Mouse (Mus musculus): ENCODE data around the gene Cabp1. TPM values are rescaled to one million over a fixed set of nuclear protein-coding genes. Genes with fewer than 3 reads are reported as not detected.

Cabp1 gene
- polyA plus RNA-seq, 1 experiment from 2014 or later: 1.3 TPM

DNA sequence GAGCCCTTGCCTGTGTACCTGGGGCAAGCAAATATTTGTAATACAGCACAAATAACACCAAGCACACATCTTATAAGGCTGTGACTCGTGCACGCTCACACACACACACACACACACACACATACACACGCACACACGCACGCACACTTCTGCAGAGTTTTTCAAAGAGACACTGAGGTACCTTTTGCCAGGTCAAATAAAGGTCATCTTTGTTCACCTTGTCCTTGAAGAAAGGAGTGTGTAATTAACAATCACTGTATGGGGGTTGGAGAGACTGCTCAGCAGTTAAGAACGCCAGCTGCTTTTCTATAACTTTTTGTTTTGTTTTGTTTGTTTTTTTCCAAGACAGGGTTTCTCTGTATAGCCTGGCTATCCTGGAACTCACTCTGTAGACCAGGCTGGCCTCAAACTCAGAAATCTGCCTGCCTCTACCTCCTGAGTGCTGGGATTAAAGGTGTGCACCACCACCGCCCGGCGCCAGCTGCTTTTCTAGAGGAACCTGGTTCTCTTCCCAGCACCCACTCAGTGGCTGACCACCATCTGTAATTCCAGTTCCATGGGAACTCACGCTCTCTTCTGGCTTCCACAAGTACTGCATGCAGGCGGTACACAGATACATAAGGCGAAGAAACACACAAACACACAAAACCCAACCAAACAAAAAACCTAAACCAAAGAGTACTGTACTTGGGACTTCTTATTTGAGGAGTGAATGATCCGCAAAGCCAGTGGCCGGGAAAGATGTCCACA, 39.0 kb upstream of the Cabp1 start:
- ATAC-seq (replicated peaks; ENCODE audit: low FRiP score, low TSS enrichment, low read depth): no peak
- H3K4me1 ChIP-seq (replicated peaks; ENCODE audit: control insufficient read depth, insufficient read depth, low read length): no peaks in the 10 kb centered on the region; the same call in 1 of the 2 replicates

GRCm38 (mm10) chr5:115232516-115232915, 38.3 kb upstream of the Cabp1 start:
- Histone ChIP-seq H3K36me3 (ENCODE audit: control insufficient read depth, insufficient read depth, low read length) (no peaks in the 10 kb centered on the region), H3K27me3 (replicated peaks; ENCODE audit: control insufficient read depth, insufficient read depth, low read length) (peaks cover 15% of the 10 kb centered on the region), H3K4me2 (ENCODE audit: low read length) (no peak overlapping the region), H3K27ac (ENCODE audit: low read depth) (no peak overlapping the region), H3K9me3 (ENCODE audit: control insufficient read depth, low read length) (no peaks in the 10 kb centered on the region), H3K9ac (ENCODE audit: low read length) (no peak overlapping the region), H3K4me1 (replicated peaks; ENCODE audit: control insufficient read depth, insufficient read depth, low read length) (no peaks in the 10 kb centered on the region; the same call in 1 of the 2 replicates), H3K4me3 (ENCODE audit: low read depth, low read length) (no peak overlapping the region)
- 52% methylated on average over 6 of the region's 6 CpGs for WGBS
- no peak for DNase-seq (ENCODE audit: low spot score)
- ATAC-seq (replicated peaks; ENCODE audit: low FRiP score, low TSS enrichment, low read depth): no peak

More for the DNA sequence above, 39.0 kb upstream of the Cabp1 start:
- H3K27ac ChIP-seq (ENCODE audit: low read depth): no peak overlapping the region
- DNase-seq (ENCODE audit: low spot score): no peak
- no peaks in the 10 kb centered on the region for H3K9me3 ChIP-seq (ENCODE audit: control insufficient read depth, low read length)
- no peak overlapping the region for H3K4me2 ChIP-seq (ENCODE audit: low read length)
- H3K4me3 ChIP-seq (ENCODE audit: low read depth, low read length): no peak overlapping the region
- no peaks in the 10 kb centered on the region for H3K36me3 ChIP-seq (ENCODE audit: control insufficient read depth, insufficient read depth, low read length)
- H3K9ac ChIP-seq (ENCODE audit: low read length): no peak overlapping the region
- 90% methylated on average over 14 of the region's 14 CpGs for whole genome bisulfite sequencing
- peaks cover 15% of the 10 kb centered on the region for H3K27me3 ChIP-seq (replicated peaks; ENCODE audit: control insufficient read depth, insufficient read depth, low read length)

DNA sequence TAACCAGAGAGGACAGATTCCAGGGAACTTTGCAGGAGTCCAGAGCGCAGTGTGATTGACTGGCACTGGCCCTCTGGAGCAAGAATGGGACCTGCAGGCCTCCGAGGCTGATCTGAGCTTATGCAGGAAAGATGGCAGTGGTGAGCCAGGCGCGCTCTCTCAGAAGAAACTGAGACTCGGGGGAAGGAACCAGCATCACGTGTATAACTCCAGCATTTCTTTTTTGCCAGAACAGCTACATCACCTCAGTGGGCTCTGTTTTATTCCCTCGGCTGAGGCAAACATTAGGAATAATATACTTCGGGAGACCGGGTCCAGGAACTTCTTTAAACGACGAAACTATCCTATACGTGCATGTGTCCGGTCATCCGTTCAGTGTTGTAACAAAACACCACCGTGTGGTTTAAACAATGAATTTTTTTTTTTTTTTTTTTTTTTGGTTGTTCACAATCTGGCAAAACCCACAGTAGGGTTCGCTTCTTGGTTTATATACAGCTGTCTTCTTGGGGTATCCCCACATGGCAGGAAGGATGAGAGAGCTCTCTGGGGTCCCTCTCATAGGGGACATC, 37.5 kb upstream of the Cabp1 start:
- ATAC-seq (replicated peaks; ENCODE audit: low FRiP score, low TSS enrichment, low read depth) (no peak), DNase-seq (ENCODE audit: low spot score) (no peak)
- Histone ChIP-seq H3K27ac (ENCODE audit: low read depth) (no peak overlapping the region), H3K36me3 (ENCODE audit: control insufficient read depth, insufficient read depth, low read length) (no peaks in the 10 kb centered on the region), H3K27me3 (replicated peaks; ENCODE audit: control insufficient read depth, insufficient read depth, low read length) (peaks cover 15% of the 10 kb centered on the region), H3K9ac (ENCODE audit: low read length) (no peak overlapping the region), H3K4me1 (replicated peaks; ENCODE audit: control insufficient read depth, insufficient read depth, low read length) (no peaks in the 10 kb centered on the region; the same call in 1 of the 2 replicates), H3K4me3 (ENCODE audit: low read depth, low read length) (no peak overlapping the region), H3K4me2 (ENCODE audit: low read length) (peak overlapping the region; percentile 18; the same call in 1 of the 2 replicates), H3K9me3 (ENCODE audit: control insufficient read depth, low read length) (no peaks in the 10 kb centered on the region)
- WGBS: 32% methylated on average over 16 of the region's 16 CpGs

DNA sequence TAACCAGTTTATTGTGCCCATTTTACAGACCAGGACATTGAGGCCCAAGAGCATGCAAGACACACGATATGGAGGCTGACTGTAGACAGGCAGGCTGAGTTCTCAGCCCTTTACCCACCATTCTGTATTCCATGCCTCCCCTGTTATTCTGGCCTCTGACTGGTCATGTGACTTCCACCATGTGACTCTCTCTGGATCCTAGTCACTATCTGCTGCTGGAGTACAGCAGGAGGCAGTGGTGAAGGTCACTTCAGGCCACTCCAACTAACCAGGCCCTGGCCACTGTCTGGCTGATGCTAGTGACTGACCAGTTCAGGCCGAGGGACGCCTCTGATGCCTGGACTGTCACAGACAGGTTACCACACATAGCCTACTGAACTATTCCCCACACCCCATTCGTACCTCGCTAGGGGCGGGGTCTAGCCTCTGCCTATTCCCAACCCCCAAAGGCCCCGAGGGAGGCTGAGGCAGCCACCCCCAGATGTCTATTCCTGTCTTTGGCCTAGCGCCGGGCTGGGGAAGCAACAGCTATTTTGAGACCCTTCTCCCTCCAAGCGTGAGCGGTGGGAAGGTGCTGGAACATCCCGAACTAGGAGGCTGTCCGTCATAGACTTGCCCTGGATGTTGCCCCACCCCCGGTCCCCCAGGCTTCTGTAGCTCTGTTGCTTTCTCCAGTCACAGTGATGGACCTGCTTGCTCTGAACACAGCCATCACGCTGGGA, 36.8 kb upstream of the Cabp1 start:
- WGBS: 51% methylated on average over 15 of the region's 15 CpGs
- Histone ChIP-seq H3K4me1 (replicated peaks; ENCODE audit: control insufficient read depth, insufficient read depth, low read length) (no peaks in the 10 kb centered on the region; the same call in 1 of the 2 replicates), H3K27ac (ENCODE audit: low read depth) (no peak overlapping the region), H3K9ac (ENCODE audit: low read length) (no peak overlapping the region), H3K4me2 (ENCODE audit: low read length) (no peak overlapping the region; the same call in 1 of the 2 replicates), H3K36me3 (ENCODE audit: control insufficient read depth, insufficient read depth, low read length) (no peaks in the 10 kb centered on the region), H3K27me3 (replicated peaks; ENCODE audit: control insufficient read depth, insufficient read depth, low read length) (peaks cover 15% of the 10 kb centered on the region), H3K4me3 (ENCODE audit: low read depth, low read length) (no peak overlapping the region), H3K9me3 (ENCODE audit: control insufficient read depth, low read length) (no peaks in the 10 kb centered on the region)
- ATAC-seq (replicated peaks; ENCODE audit: low FRiP score, low TSS enrichment, low read depth) (no peak), DNase-seq (ENCODE audit: low spot score) (no peak)

DNA sequence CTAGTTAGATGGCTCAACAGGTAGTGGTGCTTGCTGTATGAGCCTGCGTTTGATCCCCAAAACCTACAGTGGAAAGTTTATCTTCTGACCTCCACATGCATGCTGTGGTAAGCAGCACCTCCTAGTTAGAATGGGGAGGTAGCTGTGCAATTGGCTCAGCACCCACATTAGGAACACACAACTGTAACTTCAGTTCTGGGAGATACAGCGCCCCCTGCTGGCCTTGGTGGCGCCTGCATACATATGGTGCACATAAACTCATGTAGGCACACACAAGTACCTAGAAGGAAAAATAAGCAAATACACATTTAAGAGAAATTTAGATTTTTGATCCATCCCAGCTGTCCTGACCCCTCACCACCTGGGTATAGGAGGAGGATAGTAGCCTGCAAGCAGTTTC, 28.3 kb upstream of the Cabp1 start:
- H3K9me3 ChIP-seq (ENCODE audit: control insufficient read depth, low read length): 0 out of 2 replicates have a peak, but pooled peaks cover 3% of the 10 kb centered on the region
- no peak overlapping the region for H3K4me3 ChIP-seq (ENCODE audit: low read depth, low read length)
- H3K27me3 ChIP-seq (replicated peaks; ENCODE audit: control insufficient read depth, insufficient read depth, low read length): no peaks in the 10 kb centered on the region
- H3K27ac ChIP-seq (ENCODE audit: low read depth): no peak overlapping the region
- no peak overlapping the region for H3K4me2 ChIP-seq (ENCODE audit: low read length)
- WGBS: 77% methylated on average over 3 of the region's 3 CpGs
- no peaks in the 10 kb centered on the region for H3K36me3 ChIP-seq (ENCODE audit: control insufficient read depth, insufficient read depth, low read length)
- DNase-seq (ENCODE audit: low spot score): no peak
- no peaks in the 10 kb centered on the region for H3K4me1 ChIP-seq (replicated peaks; ENCODE audit: control insufficient read depth, insufficient read depth, low read length)
- H3K9ac ChIP-seq (ENCODE audit: low read length): no peak overlapping the region
- no peak for ATAC-seq (replicated peaks; ENCODE audit: low FRiP score, low TSS enrichment, low read depth)

GRCm38 (mm10) chr5:115220931-115221640, 26.9 kb upstream of the Cabp1 start:
- no peaks in the 10 kb centered on the region for H3K27me3 ChIP-seq (replicated peaks; ENCODE audit: control insufficient read depth, insufficient read depth, low read length)
- no peak overlapping the region for H3K4me2 ChIP-seq (ENCODE audit: low read length)
- no peaks in the 10 kb centered on the region for H3K36me3 ChIP-seq (ENCODE audit: control insufficient read depth, insufficient read depth, low read length)
- no peak overlapping the region for H3K4me3 ChIP-seq (ENCODE audit: low read depth, low read length)
- H3K4me1 ChIP-seq (replicated peaks; ENCODE audit: control insufficient read depth, insufficient read depth, low read length): no peaks in the 10 kb centered on the region
- H3K27ac ChIP-seq (ENCODE audit: low read depth): no peak overlapping the region
- no peak overlapping the region; the same call in 1 of the 2 replicates for H3K9ac ChIP-seq (ENCODE audit: low read length)
- ATAC-seq (replicated peaks; ENCODE audit: low FRiP score, low TSS enrichment, low read depth): no peak
- H3K9me3 ChIP-seq (ENCODE audit: control insufficient read depth, low read length): 0 out of 2 replicates have a peak, but pooled peaks cover 3% of the 10 kb centered on the region
- WGBS: 40% methylated on average over 13 of the region's 13 CpGs
- DNase-seq (ENCODE audit: low spot score): no peak

DNA sequence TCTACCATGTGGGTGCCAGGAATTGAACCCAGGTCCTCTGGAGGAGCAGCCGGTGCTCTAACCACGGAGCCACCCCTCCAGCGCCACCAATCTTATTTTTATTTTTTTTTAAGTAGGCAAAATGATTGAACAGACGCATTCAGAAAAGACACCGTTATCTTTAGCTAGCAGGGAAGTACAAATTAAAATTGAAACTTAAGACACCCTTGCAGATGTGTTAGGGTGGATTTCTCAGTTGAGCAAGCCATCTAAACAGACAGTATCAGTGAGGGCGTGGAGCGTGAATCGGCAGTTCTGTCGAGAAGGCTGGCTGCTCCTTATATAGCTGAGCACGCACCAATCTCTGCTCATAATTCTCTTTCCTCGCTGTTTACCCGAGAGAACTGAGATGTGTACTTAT, 23.8 kb upstream of the Cabp1 start:
- DNase-seq (ENCODE audit: low spot score) (no peak), ATAC-seq (replicated peaks; ENCODE audit: low FRiP score, low TSS enrichment, low read depth) (no peak)
- H3K4me3 ChIP-seq (ENCODE audit: low read depth, low read length): no peak overlapping the region
- no peak overlapping the region for H3K4me2 ChIP-seq (ENCODE audit: low read length)
- no peaks in the 10 kb centered on the region for H3K4me1 ChIP-seq (replicated peaks; ENCODE audit: control insufficient read depth, insufficient read depth, low read length)
- H3K36me3 ChIP-seq (ENCODE audit: control insufficient read depth, insufficient read depth, low read length): no peaks in the 10 kb centered on the region
- H3K9ac ChIP-seq (ENCODE audit: low read length): no peak overlapping the region
- WGBS: 90% methylated on average over 12 of the region's 12 CpGs
- 0 out of 2 replicates have a peak, but pooled peaks cover 3% of the 10 kb centered on the region for H3K9me3 ChIP-seq (ENCODE audit: control insufficient read depth, low read length)
- no peak overlapping the region for H3K27ac ChIP-seq (ENCODE audit: low read depth)
- peaks cover 6% of the 10 kb centered on the region for H3K27me3 ChIP-seq (replicated peaks; ENCODE audit: control insufficient read depth, insufficient read depth, low read length)

Data from intestine, embryonic 14.5 days (tissue).